In the genomic region with DNA sequence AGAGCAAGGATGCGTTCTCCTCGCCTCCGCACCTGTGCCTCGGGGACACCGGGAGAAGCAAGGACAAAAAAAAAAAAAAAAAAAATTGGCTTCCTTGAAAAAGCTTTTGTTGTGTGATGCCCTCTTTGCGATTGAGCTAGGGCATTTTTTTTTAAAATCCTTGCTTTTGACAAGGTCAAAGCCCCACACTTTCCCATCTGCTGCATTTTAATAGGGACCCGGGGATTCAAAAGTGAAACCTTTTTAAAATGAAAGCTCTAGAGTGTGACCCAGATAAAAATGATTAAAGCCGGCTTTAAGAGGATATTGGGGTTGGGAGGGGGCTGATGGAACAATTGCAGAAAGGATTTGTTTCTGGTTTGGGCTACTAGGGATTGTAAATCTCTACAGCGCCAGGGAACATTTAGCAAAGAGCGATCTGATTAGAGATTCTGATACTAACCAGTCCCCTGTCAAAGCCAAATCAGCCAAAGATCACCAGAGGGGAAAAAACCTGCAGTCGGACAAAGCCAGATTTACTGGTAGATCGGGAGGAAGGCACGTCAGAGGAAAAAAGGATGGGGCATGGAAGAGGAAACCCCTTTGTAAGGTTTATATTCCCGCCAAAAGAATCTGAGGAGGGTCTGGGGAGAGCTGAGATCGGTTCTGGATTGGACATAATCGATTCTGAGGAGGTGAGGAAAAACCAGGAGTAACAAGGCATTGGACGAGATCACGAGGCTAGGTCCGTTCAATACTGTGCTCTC, we compare ENCODE assay signal across 8 mouse cellular contexts. TPM values are rescaled to one million over a fixed set of nuclear protein-coding genes. Genes with fewer than 3 reads are reported as not detected.
DNase-seq lines count a peak whose midpoint lies in the region; ATAC-seq and TF ChIP-seq lines count a peak whose summit lies in the region.

No protein-coding gene starts in this region.

- TF ChIP-seq POLR2A in bone marrow macrophage, adult 2 months (IDR thresholded peaks at IDR 0.05; ENCODE audit: borderline replicate concordance, low read depth, low read length): no peak
- no peak for TF ChIP-seq POLR2A in embryonic fibroblast, embryonic 13.5 days (IDR thresholded peaks at IDR 0.05; ENCODE audit: low read depth, low read length)

- H3K27me3 ChIP-seq in hindbrain, embryonic 15.5 days: no peaks in the 10 kb centered on the region
- no peaks in the 10 kb centered on the region for H3K27me3 ChIP-seq in liver, embryonic 11.5 days (replicated peaks; ENCODE audit: control insufficient read depth, insufficient read depth, low read length)
- no peaks in the 10 kb centered on the region for H3K27me3 ChIP-seq in neural tube, embryonic 13.5 days

- H3K27ac ChIP-seq in bone marrow macrophage, adult 2 months (ENCODE audit: insufficient read depth, low read depth, low read length): peak overlapping the region; percentile 90
- H3K27ac ChIP-seq in embryonic fibroblast, embryonic 13.5 days (ENCODE audit: insufficient read depth, low read length): peak overlapping the region; percentile 29
- H3K27ac ChIP-seq in hindbrain, embryonic 15.5 days (replicated peaks): peak overlapping the region; percentile 95
- peak overlapping the region; percentile 87; the same call in 1 of the 2 replicates for H3K27ac ChIP-seq in liver, embryonic 11.5 days (ENCODE audit: low read depth, low read length)
- peak overlapping the region; percentile 99 for H3K27ac ChIP-seq in neural tube, embryonic 13.5 days (replicated peaks)

- H3K4me2 ChIP-seq in hindbrain, embryonic 15.5 days: peak overlapping the region; percentile 90
- H3K4me2 ChIP-seq in liver, embryonic 11.5 days: peak overlapping the region; percentile 96
- H3K4me2 ChIP-seq in neural tube, embryonic 13.5 days: peak overlapping the region; percentile 86

- peak; percentile 25 for DNase-seq in layer of hippocampus, adult 11-12 months (ENCODE audit: low spot score)
- DNase-seq in layer of hippocampus, adult 9-10 months (ENCODE audit: low spot score): no peak
- DNase-seq in liver, embryonic 11.5 days (ENCODE audit: low spot score): peak; percentile 49
- no peak for DNase-seq in testis, postnatal 10 days (ENCODE audit: low spot score)

- peak; percentile 45 for ATAC-seq in hindbrain, embryonic 15.5 days (ENCODE audit: low FRiP score, low read depth)
- no peak for ATAC-seq in liver, embryonic 11.5 days (replicated peaks; ENCODE audit: low FRiP score)
- peak; percentile 24 for ATAC-seq in neural tube, embryonic 13.5 days (ENCODE audit: low read depth)

- no peaks in the 10 kb centered on the region for H3K36me3 ChIP-seq in hindbrain, embryonic 15.5 days
- no peaks in the 10 kb centered on the region for H3K36me3 ChIP-seq in liver, embryonic 11.5 days (ENCODE audit: control insufficient read depth, insufficient read depth, low read length)
- H3K36me3 ChIP-seq in neural tube, embryonic 13.5 days: no peaks in the 10 kb centered on the region

- H3K9ac ChIP-seq in hindbrain, embryonic 15.5 days: peak overlapping the region; percentile 79
- H3K9ac ChIP-seq in liver, embryonic 11.5 days (ENCODE audit: low read depth, low read length): peak overlapping the region; percentile 93
- peak overlapping the region; percentile 95 for H3K9ac ChIP-seq in neural tube, embryonic 13.5 days

- no peak for TF ChIP-seq CTCF in bone marrow macrophage, adult 2 months (IDR thresholded peaks at IDR 0.05; ENCODE audit: low read depth, low read length)
- TF ChIP-seq CTCF in embryonic fibroblast, embryonic 13.5 days (IDR thresholded peaks at IDR 0.05; ENCODE audit: borderline replicate concordance, insufficient read depth, low read length): no peak

- H3K4me1 ChIP-seq in bone marrow macrophage, adult 2 months (ENCODE audit: control insufficient read depth, insufficient read depth, low read length): peaks cover 8% of the 10 kb centered on the region
- H3K4me1 ChIP-seq in embryonic fibroblast, embryonic 13.5 days (ENCODE audit: control insufficient read depth, insufficient read depth, low read length): peaks cover 3% of the 10 kb centered on the region; the same call in 1 of the 2 replicates
- peaks cover 25% of the 10 kb centered on the region for H3K4me1 ChIP-seq in hindbrain, embryonic 15.5 days (replicated peaks)
- peaks cover 10% of the 10 kb centered on the region for H3K4me1 ChIP-seq in liver, embryonic 11.5 days (replicated peaks; ENCODE audit: control insufficient read depth, insufficient read depth, low read length)
- peaks cover 32% of the 10 kb centered on the region for H3K4me1 ChIP-seq in neural tube, embryonic 13.5 days (replicated peaks)

- under 1% methylated on average over 19 of the region's 19 CpGs for WGBS in hindbrain, embryonic 15.5 days
- under 1% methylated on average over 19 of the region's 19 CpGs for WGBS in liver, embryonic 11.5 days
- WGBS in neural tube, embryonic 13.5 days: 0% methylated on average over 19 of the region's 19 CpGs

- peak overlapping the region; percentile 78 for H3K4me3 ChIP-seq in bone marrow macrophage, adult 2 months (ENCODE audit: insufficient read depth, low read length)
- H3K4me3 ChIP-seq in embryonic fibroblast, embryonic 13.5 days (ENCODE audit: insufficient read depth, low read length): peak overlapping the region; percentile 89
- peak overlapping the region; percentile 61 for H3K4me3 ChIP-seq in hindbrain, embryonic 15.5 days
- H3K4me3 ChIP-seq in liver, embryonic 11.5 days (ENCODE audit: low read depth, low read length): peak overlapping the region; percentile 85
- peak overlapping the region; percentile 72 for H3K4me3 ChIP-seq in neural tube, embryonic 13.5 days

- no peaks in the 10 kb centered on the region for H3K9me3 ChIP-seq in hindbrain, embryonic 15.5 days
- no peaks in the 10 kb centered on the region for H3K9me3 ChIP-seq in liver, embryonic 11.5 days (ENCODE audit: control insufficient read depth, low read length)
- H3K9me3 ChIP-seq in neural tube, embryonic 13.5 days: 0 out of 2 replicates have a peak, but pooled peaks cover 4% of the 10 kb centered on the region

RNA-seq across cellular contexts. Expression of gene Zdhhc17, which starts 0.7 kb away (rescaled TPM):
- 14.9 and 16.8 TPM in 2 replicates for polyA plus RNA-seq in bone marrow macrophage, adult 2 months (2012; ENCODE audit: insufficient read depth, insufficient read length, missing spikeins)
- polyA plus RNA-seq in embryonic fibroblast, embryonic 13.5 days (2011; ENCODE audit: insufficient read length, low read depth, missing spikeins): 23.7 and 31.6 TPM in 2 replicates
- 49.9 and 50.9 TPM in 2 replicates for polyA plus RNA-seq in hindbrain, embryonic 15.5 days (2015; fragmentation: Nextera tagmentation; extraction: Ambion mirVana)
- polyA plus RNA-seq in liver, embryonic 11.5 days (2014; fragmentation: Nextera tagmentation; extraction: Ambion mirVana): 12.1 and 14.7 TPM in 2 replicates
- polyA plus RNA-seq in neural tube, embryonic 13.5 days (2015; fragmentation: Nextera tagmentation; extraction: Ambion mirVana): 47.2 and 54.5 TPM in 2 replicates

Comparison
In these comparisons a context has a peak if more than half of its experiments do, and no peak if none do; other contexts are left out.
1. DNase-seq: peak in layer of hippocampus, adult 11-12 months (single experiment) and liver, embryonic 11.5 days (single experiment); none in layer of hippocampus, adult 9-10 months (single experiment) and testis, postnatal 10 days (single experiment).
2. H3K27ac ChIP-seq: peak in every context shown above with its lines; median percentile 99 in neural tube, embryonic 13.5 days; 95 in hindbrain, embryonic 15.5 days; 90 in bone marrow macrophage, adult 2 months; 87 in liver, embryonic 11.5 days; 29 in embryonic fibroblast, embryonic 13.5 days.
3. Peak in every context shown above with its lines, with median percentiles within 50 percentile points of each other: H3K4me3 ChIP-seq, H3K4me2 ChIP-seq and H3K9ac ChIP-seq.